Mouse (Mus musculus): ENCODE results near the gene Atp8b2. TPM values are rescaled to one million over a fixed set of nuclear protein-coding genes. Genes with fewer than 3 reads are reported as not detected.

Atp8b2 gene
- total RNA-seq, 2 experiments from 2014 or later = 112 to 129 TPM

DNA sequence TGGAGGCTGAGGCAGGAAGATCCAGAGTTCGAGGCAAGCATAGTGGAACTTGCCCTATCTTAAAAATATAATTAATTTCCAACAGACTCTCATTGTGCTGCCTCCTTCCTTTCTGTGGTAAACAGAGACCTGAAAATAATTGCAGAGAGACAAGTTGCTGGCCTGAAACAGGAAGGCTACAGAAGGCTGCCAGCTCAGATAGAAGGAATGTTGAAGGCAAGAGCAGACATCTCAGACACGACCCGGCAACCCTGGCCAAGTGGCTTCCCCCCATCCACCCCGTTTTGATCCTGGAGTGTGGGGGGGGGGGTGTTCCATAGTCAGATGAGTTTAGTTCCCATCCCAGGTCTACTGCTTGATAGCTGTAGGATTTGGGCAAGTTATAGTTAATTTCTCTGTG lies 48.6 kb downstream of the Atp8b2 start:
- TF ChIP-seq CTCF (IDR thresholded peaks at IDR 0.05) = no peak
- H3K4me3 ChIP-seq = no peak overlapping the region
- DNase-seq (ENCODE audit: extremely low spot score in 1 of 2, low spot score in 2 of 2) = no peak
- intact Hi-C loops (cut with DNase I) = no loop called here
- H3K27ac ChIP-seq = no peak overlapping the region

DNA sequence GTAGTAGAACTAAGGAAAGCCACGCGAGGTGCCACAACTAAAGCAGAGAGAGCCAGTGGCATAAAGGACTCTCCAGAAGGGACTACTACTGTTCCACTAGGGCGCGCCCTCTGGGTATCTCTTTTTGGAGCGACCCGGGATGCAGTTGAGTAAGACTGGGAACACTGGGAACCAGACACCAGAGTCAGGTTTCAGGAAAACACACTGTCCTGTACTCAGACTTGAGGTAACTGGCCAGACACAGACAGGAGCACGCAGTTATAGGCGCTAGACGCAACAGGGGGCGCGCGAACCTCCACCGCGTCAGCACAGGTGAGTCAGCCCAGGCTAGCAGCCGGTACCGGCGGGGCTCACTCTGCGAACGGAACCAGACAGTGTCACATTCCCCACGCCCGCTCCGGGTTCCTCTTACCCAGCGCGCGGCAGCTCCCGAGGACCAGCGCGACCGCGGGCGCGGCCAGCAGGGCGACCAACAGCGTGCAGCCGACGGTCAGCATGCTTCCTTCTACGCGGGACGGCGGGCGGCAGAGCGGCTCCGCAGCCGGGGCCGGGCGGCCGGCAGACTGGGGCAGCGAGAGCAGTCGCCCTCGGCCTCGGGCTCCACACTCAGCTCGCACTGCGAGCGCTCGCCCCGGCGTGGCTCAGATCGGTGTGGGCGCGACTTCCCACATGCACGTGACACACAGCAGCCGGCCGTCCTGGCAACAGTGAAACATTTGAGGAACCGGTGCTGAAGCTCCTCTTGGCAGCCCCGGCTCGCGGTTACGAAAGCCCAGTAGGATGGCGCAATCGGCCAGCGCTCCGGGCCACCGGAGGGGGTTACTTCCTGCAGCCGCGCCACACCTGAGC lies 50.5 kb downstream of the Atp8b2 start, which contains the start of gene Il6ra:
Il6ra (minus strand) TSS at position 654 of the 849 bp plus-strand sequence.
- peak within 1 kb of the TSS; percentile 57 for H3K4me3 ChIP-seq
- intact Hi-C loops (cut with DNase I) = no loop called here
- TF ChIP-seq CTCF (IDR thresholded peaks at IDR 0.05) = no peak; the same call in none of the 2 replicates
- peak within 1 kb of the TSS; percentile 74 for H3K27ac ChIP-seq
- DNase-seq (ENCODE audit: extremely low spot score in 1 of 2, low spot score in 2 of 2) = peak; percentile 69 to 72

DNA sequence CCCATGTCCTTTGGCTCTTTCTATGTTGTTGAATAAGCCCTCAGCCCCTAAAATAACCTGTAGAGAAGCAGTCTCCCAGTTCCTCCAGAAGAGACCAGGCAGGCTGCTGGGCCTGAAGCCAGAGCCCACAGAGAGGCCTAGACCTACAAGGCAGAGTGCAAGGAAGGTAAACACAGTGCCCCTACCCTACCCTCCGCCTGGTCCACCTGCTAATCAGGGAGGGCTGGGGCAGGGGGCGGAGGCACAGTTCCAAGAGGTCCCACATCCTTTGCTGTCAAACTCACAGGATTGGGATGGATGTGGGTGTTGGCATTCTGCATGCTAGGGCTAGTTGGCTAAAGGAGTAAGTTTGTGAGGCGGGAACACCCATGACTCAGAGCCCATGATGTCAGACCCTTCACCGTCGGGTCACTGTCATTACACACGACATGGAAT lies 51.2 kb downstream of the Atp8b2 start:
- intact Hi-C loops (cut with DNase I) = no loop called here
- DNase-seq (ENCODE audit: extremely low spot score in 1 of 2, low spot score in 2 of 2) = no peak
- no peak for TF ChIP-seq CTCF (IDR thresholded peaks at IDR 0.05)
- H3K27ac ChIP-seq = no peak overlapping the region; the same call in 1 of the 2 replicates
- H3K4me3 ChIP-seq = peak overlapping the region; percentile 57

DNA sequence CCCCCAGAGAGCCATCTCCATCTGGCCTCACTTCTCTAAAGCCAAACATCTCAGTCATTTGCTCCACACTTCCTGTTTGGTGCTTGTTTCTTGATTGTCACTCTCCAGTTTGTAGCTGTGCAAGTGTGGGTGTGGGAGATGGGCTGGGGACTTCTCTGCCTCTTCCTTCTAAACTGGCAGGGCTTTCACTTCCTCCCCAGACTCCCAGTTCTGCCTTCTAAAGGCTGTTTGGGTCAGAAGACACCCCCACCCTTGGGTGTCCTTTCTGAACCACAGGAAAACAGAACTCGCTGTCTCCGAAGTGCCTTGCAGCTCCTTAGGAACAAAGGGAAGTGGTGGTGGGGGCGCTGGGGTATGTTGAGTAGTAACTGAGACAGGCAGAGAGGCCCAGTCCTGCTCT lies 52.1 kb downstream of the Atp8b2 start:
- Histone ChIP-seq H3K4me3 (no peak overlapping the region), H3K27ac (no peak overlapping the region)
- no peak for TF ChIP-seq CTCF (IDR thresholded peaks at IDR 0.05)
- intact Hi-C loops (cut with DNase I) = no loop called here
- peak in 1 of 2 experiments; percentile 14 for DNase-seq (ENCODE audit: extremely low spot score in 1 of 2, low spot score in 2 of 2)

DNA sequence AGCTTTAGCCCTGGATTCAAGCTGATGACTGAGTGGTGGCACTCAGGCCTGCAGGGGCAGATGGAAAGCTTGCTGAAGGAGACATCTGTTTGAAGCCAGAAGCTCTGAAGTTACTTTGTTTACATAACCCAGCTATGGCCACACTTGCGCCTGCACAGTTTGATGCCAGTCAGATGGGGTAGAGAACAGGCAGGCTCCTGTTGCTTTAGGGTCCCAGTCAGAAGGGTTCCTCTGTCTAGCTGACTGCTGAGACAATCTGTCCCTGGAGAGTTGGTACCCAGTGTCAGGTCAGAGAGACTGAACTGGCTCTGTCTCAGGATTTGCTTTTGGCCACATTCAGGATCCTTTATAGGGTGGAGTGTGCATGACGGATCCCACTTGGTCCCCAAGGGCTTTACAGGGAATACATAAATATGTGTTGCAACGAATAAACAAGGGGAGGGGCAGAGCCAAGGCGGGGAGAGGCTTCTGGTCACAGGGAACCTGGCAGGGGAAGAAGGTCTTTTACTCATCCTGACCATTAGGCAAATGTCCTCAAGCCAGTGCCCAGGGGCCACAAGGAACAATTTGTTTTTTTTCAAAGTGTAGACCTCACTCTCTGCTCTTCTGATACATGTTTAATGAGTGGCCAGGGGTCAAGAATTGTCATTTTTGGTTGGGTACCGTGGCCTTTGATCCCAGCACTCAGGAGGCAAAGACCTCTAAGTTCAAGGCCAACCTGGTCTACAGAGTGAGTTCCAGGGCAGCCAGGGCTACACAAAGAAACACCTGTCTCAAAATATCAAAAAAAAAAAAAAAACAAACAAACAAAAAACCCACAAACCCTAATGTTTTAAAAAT lies 53.4 kb downstream of the Atp8b2 start:
- no peak overlapping the region for H3K4me3 ChIP-seq
- no peak for DNase-seq (ENCODE audit: extremely low spot score in 1 of 2, low spot score in 2 of 2)
- no peak for TF ChIP-seq CTCF (IDR thresholded peaks at IDR 0.05)
- H3K27ac ChIP-seq = no peak overlapping the region
- intact Hi-C loops (cut with DNase I) = no loop called here

DNA sequence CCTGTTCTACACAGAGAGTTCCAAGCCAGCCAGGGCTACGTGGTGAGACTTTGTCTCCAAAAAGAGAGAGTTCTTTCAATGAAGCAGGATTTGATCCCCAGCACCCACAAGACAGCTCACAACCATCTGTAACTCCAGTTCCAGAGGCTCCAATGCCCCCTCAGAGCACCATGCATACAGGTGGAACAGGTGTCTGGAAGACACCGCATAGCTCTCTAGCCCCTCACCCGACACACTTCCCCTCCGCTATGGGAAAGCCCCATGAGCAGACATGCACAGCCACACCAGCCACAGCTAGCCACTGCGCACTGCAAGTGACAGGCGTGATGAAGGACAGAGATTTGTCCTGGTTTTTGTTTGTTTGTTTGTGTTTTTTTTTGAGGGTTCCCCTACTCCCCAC lies 54.5 kb downstream of the Atp8b2 start:
- no peak for TF ChIP-seq CTCF (IDR thresholded peaks at IDR 0.05)
- H3K4me3 ChIP-seq = no peak overlapping the region
- no peak for DNase-seq (ENCODE audit: extremely low spot score in 1 of 2, low spot score in 2 of 2)
- intact Hi-C loops (cut with DNase I) = no loop called here
- H3K27ac ChIP-seq = no peak overlapping the region

DNA sequence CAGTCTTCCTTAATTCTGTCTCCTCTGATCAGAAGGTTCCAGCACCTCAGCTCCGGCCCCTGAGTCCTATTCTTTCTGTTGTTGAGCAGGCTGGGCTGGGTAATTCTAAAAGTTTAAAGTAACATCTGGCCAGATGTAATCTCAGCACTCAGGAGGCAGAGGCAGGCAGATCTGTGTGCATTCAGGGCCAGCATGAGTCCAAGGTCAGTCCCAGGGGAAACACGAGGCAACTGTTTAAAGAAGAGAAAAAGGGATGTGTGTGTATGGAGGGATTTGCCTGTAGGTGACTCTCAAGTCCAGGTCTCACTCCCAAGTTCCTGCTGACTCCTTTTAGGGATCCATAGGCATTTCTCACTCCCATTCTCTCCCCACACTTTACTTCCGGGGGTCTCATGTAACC lies 55.5 kb downstream of the Atp8b2 start:
- intact Hi-C loops (cut with DNase I) = no loop called here

DNA sequence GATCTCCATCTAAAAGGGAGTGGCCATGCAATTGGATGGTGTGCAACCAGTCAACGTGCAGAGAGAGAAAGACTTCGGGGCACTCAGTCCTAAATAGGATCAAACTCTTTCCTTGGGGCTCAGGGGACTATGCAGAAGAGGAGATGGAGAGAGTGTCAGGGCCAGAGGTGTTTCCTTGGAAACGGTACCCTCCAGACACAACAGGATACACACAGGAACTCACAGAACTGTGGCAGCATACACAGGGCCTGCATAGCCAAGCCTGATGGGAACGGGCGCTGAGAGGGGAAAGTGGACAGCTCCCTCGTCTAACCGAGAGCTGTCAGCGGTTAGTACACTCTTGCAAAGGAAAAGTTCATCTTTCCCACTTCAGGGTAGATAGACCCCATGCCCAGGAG lies 63.8 kb downstream of the Atp8b2 start:
- intact Hi-C loops (cut with DNase I) = no loop called here
- no peak for TF ChIP-seq CTCF (IDR thresholded peaks at IDR 0.05)
- no peak for DNase-seq (ENCODE audit: extremely low spot score in 1 of 2, low spot score in 2 of 2)
- no peak overlapping the region for H3K4me3 ChIP-seq
- H3K27ac ChIP-seq = no peak overlapping the region

More for the DNA sequence above, 55.5 kb downstream of the Atp8b2 start:
- TF ChIP-seq CTCF (IDR thresholded peaks at IDR 0.05) = no peak
- Histone ChIP-seq H3K27ac (no peak overlapping the region), H3K4me3 (no peak overlapping the region)
- DNase-seq (ENCODE audit: extremely low spot score in 1 of 2, low spot score in 2 of 2) = no peak

DNA sequence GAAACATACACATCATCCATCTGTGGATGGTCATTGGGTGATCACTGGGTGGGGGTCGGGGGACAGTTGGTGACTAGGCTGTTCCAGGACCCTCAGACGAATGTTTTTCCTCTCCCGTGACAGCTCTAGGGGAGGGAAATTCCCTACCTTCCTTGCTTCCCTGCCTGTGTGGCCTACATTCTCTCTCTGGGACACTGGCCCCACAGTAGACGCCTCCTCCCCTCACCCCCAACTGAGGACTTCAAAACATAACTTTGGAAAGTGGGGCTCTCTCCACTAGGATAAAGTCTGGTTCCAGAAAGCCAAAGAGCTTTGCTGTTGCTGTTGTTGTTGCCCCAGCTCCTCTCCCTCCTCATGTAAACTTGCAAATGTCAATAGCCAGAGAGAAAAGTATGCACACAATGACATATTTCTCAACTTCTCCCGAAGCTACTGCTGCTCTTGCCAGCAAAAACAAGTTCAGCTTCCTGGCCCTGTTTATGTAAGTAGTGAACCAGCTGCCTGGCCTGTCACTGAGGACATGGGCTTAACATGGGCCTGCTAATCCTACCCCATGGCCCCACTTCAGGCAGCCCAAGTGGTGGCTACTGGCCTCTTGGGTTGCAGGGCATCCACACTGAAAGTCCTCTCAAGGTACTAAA lies 64.3 kb downstream of the Atp8b2 start:
- TF ChIP-seq CTCF (IDR thresholded peaks at IDR 0.05) = no peak
- H3K4me3 ChIP-seq = no peak overlapping the region
- no peak overlapping the region for H3K27ac ChIP-seq
- no peak for DNase-seq (ENCODE audit: extremely low spot score in 1 of 2, low spot score in 2 of 2)
- intact Hi-C loops (cut with DNase I) = no loop called here

DNA sequence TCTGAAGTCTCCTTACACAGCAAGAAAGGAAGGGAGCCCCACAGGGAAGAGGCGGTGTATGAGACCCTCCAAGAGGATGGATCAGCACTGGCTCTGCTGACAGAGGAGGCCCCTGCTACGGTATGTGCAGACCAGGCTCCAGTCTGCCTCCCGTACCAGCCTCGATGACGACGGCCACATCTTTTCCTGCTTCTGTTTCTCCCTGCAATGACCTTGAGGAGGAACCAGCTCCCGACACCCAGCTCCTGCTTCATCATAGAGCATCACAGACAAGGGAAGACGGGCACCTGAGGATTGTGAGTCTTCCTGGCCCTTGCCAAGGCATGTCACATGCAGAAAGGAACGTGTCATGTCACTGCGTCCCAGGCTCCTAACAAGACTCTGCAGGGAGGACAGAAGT lies 65.3 kb downstream of the Atp8b2 start:
- intact Hi-C loops (cut with DNase I) = no loop called here

DNA sequence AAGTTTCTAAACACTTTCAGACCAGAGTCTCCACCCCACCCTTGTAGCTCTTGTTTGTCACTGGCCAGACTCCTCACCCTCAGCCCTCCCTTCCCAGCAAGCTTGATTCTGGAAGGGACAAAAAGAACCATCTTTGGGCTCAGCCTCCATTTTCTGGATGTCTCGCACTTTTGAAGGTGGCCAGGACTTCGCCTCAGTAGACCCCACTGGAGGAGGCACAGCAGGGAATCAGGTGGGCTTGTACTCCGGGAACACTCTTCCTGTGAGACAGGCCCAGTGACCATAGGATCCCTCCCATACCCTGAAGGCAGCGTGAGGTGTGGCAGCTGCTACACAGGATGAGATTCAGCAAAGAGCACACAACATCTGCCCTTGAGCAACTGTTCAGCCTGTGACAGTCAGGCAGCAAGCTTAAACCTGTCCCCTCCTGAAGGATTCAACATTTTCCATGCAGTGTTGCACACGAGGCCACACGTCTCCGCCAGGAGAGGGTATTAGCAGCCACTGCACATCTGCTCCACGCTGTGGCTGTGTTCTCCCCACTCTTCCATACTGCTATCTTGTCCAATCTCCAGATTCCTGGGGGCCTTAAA lies 66.0 kb downstream of the Atp8b2 start:
- Histone ChIP-seq H3K27ac (no peak overlapping the region), H3K4me3 (no peak overlapping the region)
- TF ChIP-seq CTCF (IDR thresholded peaks at IDR 0.05) = no peak
- intact Hi-C loops (cut with DNase I) = no loop called here
- DNase-seq (ENCODE audit: extremely low spot score in 1 of 2, low spot score in 2 of 2) = no peak

More for the DNA sequence above, 65.3 kb downstream of the Atp8b2 start:
- TF ChIP-seq CTCF (IDR thresholded peaks at IDR 0.05) = no peak
- Histone ChIP-seq H3K4me3 (no peak overlapping the region), H3K27ac (no peak overlapping the region)
- no peak for DNase-seq (ENCODE audit: extremely low spot score in 1 of 2, low spot score in 2 of 2)
